Mouse (Mus musculus): ENCODE data around the gene Gm10974. TPM values are rescaled to one million over a fixed set of nuclear protein-coding genes. Genes with fewer than 3 reads are reported as not detected.

Gene Gm10974
- total and polyA plus RNA-seq, 3 experiments = not detected

DNA sequence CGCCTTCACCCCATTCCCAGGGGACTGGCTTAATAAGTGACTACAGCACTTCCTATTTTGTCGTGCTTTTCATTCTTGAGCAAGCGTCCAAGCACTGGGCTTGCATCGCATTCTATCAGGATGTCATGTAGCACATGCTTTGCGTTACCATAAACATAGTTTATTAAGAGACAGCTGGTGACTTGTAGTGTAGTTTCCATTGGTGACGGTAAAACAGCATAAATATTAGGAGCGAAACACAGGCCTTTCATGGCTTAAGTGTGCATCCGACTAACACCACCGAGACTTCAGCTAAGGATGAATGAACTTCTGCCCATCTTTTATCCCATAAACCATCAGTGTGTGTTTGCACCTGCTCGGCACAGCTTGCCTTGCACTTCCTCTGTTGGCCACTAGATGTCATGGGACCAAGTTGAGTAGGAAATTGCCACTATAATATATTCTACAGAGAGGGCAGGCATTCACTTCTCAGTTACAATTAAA, 68.8 kb downstream of the Gm10974 start:
- TF ChIP-seq CTCF (IDR thresholded peaks at IDR 0.05) (peak; percentile 99), POLR2A (IDR thresholded peaks at IDR 0.05; ENCODE audit: insufficient read depth, low read depth, low read length) (no peak), EP300 (IDR thresholded peaks at IDR 0.05; ENCODE audit: insufficient read depth, low read depth, low read length) (peak; percentile 62; the same call in 1 of the 2 replicates)
- DNase-seq = peak in 1 of 2 experiments; percentile 71
- Histone ChIP-seq H3K79me2 (replicated peaks; ENCODE audit: control insufficient read depth, insufficient read depth, low read length) (no peaks in the 10 kb centered on the region), H3K4me3 (no peak overlapping the region), H3K9ac (ENCODE audit: low read depth, low read length) (no peak overlapping the region), H3K4me1 (ENCODE audit: control insufficient read depth, insufficient read depth, low read length) (no peaks in the 10 kb centered on the region), H3K36me3 (ENCODE audit: control insufficient read depth, insufficient read depth, low read length) (no peaks in the 10 kb centered on the region), H3K27me3 (ENCODE audit: control insufficient read depth, insufficient read depth, low read length) (no peaks in the 10 kb centered on the region), H3K27ac (no peak overlapping the region)
- 30% methylated on average over 10 of the region's 10 CpGs for WGBS
- intact Hi-C loops (cut with DNase I) = loop anchor here (1.0 kb wide), 1 partner anchor 227 kb away; no protein-coding TSS in a partner anchor

Small RNA genes within 50 kb of the gene (microRNA-seq; reads per million reads assigned to microRNA genes)
- gene Mir7057 = 0 reads per million in 2 experiments

Other genes starting within 250 kb of the Gm10974 start
- 1 to 10 TPM; 7.8 to 9.6 TPM for gene Lrrk1, start 22.4 kb downstream of the Gm10974 start, total RNA-seq (2021)
- 11.0 and 12.0 TPM in 2 replicates for gene Lrrk1, start 22.4 kb downstream of the Gm10974 start, polyA plus RNA-seq (2012; rRNA removed)
- gene Aldh1a3, start 61.6 kb downstream of the Gm10974 start, total RNA-seq (2021) = 1 to 10 TPM in 1 of 2 experiments, under 1 TPM in 1; 0.75 to 1.0 TPM
- gene Aldh1a3, start 61.6 kb downstream of the Gm10974 start, polyA plus RNA-seq (2012; rRNA removed) = 0.85 and 0.86 TPM in 2 replicates